Mouse (Mus musculus) cortical plate, adult 2 months (tissue): Measurements from ENCODE around the gene Il7r.

ENCODE experiments used
- CTCF ChIP-seq: fragments of 200-500 bp; IDR thresholded peaks from 2 replicates; pipeline ENCODE4 v1.5.1; 2011; ENCODE audit warnings: mild to moderate bottlenecking, control low read depth, low read length; ENCODE audit not compliant: insufficient read depth; ENCODE audit errors: extremely low read depth
- POLR2A ChIP-seq: fragments of 200-500 bp; IDR thresholded peaks from 2 replicates; pipeline ENCODE4 v1.6.1; 2011; ENCODE audit warnings: mild to moderate bottlenecking, low read length, control low read depth; ENCODE audit not compliant: insufficient read depth; ENCODE audit errors: extremely low read depth

DNA sequence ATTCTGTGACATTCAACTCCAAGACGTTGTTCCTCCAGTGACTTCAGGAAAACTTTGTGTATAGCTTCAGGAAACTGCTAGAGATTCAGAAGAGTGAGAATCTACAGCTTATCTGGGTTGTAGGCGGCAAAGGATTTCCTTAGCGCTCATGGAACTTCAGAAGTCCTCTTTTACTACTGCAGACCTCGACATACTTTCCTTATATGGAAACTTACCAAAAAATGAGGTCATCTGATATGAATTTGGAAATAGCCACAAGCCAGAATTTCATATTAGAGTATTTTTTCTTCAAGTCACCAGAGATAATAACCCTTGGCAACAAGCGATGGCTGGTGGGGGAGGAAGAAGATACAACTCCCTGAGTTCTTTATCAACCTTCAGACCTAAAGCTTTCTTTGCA, 6.0 kb downstream of the Il7r start:
- TF ChIP-seq CTCF, result no peak
- no peak for TF ChIP-seq POLR2A
